Mouse (Mus musculus): ENCODE data around the gene Cep295. TPM values are rescaled to one million over a fixed set of nuclear protein-coding genes. Genes with fewer than 3 reads are reported as not detected.
"Not testable (repeated sequence)": the region's sequence is repeated elsewhere in the genome, so short reads cannot be mapped to it uniquely, and the experiment has no call there.

Gene Cep295
- 10 to 100 TPM; 10.1 TPM for total RNA-seq (2021)
- long read RNA-seq, experiment 1, partial matches to known transcripts = 1 of 3 reads
- long read RNA-seq, experiment 1, other reads (novel, unspliced or antisense) = 2 of 3 reads
- long read RNA-seq, experiment 2, partial matches to known transcripts = 0 of 1 reads
- long read RNA-seq, experiment 2, other reads (novel, unspliced or antisense) = 1 of 1 reads

DNA sequence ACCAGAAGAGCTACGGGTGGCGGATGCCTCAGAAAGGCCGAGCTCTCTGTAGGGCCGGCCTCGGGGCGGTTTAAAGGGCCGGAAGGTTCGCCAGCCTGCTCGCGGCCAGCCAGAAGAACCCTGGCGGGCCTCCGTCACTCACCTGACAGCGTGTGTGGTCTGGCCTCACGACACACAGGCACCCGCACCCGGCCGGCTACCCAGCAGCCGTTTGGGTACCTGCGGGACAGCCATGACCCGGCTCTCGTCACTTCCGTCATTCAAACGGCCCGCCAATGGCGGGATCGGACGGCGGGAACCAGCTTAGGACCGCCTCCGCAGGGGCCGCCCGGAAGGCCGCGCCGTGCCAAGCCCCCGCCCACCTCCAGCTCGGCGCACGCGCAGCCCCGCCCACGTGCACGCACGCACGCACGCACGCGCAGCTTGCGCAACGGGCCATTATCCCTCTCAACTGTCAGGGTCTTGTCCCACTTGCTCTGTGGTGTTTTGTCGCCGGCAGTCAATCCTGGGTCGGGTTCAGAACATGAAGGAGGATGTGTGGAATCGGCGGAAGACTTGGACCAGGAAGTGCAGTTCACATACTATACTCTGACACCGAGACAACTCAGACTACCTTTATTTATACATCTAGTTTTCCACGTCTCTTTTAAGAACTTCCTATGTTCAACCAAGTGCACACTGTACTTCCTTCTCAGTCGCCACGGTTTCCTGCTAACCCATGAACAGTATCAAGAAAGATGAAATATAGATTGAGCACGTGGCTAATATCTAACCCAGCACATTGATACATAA, at the start of gene Cep295:
Gene Cep295 (minus strand): TSS at position 305 of the 792 bp plus-strand sequence.
- DNase-seq = peak; percentile 99

GRCm38 (mm10) chr9:15397591-15397990, 40.0 kb upstream of the Cep295 start:
- DNase-seq = no peak

DNA sequence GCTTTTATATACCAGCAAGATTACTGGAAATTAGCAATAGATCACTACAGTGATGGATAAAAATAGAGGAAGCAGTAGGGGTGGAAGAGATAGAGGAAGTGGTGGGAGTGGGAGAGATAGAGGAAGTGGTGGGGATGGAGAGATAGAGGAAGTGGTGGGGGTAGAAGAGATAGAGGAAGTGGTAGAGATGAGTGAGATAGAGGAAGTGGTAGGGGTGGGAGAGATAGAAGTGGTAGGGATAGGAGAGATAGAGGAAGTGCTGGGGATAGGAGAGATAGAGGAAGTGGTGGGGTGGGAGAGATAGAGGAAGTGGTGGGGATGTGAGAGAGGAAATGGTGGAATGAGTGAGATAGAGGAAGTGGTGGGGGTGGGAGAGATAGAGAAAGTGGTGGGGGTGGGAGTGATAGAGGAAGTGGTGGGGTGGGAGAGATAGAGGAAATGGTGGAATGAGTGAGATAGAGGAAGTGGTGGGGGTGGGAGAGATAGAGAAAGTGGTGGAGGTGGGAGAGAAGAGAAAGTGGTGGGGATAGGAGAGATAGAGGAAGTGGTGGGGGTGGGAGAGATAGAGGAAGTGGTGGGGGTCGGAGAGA, 37.9 kb upstream of the Cep295 start:
- DNase-seq = no peak

GRCm38 (mm10) chr9:15387075-15387643, 29.6 kb upstream of the Cep295 start:
- no peak for DNase-seq

- no peak for DNase-seq
Observed at GRCm38 (mm10) chr9:15384266-15384665, 26.7 kb upstream of the Cep295 start.

- DNase-seq = no peak
Observed at GRCm38 (mm10) chr9:15366260-15366659, 8.7 kb upstream of the Cep295 start.

GRCm38 (mm10) chr9:15365856-15366255, 8.3 kb upstream of the Cep295 start:
- DNase-seq = no peak

DNA sequence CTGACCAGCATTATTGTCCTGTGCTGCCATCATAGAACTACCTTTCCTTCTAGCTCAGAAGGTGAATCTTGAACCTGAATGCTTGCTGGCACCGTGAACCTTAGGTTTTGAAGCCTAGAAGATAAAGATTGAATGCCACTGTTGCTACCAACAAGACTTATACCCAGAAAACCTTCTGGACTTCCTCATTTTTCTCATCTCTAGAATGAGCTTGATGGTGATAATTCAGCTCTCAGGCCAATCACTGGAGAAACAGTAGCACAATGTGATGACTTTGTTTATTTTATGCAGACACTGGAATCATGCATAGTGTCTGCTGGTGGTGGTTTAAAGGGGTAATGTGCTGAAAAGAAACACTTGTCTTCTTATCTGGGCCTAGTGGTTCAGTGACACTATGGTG, 7.3 kb upstream of the Cep295 start:
- DNase-seq = no peak

DNA sequence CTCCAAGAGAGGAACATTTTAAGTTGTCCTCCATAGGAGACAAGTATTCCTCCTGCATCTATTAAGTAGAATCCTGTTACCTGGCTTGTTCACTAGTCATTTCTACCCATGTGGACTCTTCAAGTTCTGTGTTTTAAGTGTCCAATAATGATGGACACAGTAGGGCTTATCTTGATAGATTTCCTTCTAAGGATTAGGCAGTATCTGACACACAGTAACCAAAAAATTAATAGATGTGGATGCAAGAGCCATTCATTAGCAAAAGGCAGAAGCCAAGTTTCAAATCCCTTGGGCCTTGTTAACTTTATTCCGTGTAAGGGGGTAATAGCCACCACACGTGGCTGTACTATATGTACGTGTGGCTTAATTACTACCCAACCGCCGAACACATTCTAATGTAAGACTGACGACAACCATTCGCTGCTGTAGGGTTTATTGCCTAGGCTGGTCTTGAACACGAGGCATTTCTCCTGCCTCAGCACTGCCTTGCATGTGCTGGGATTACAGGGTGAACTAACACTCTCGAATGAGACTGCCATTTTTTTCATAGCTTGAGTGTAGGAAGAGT, 588 bp downstream of the Cep295 start:
- no peak for DNase-seq

DNA sequence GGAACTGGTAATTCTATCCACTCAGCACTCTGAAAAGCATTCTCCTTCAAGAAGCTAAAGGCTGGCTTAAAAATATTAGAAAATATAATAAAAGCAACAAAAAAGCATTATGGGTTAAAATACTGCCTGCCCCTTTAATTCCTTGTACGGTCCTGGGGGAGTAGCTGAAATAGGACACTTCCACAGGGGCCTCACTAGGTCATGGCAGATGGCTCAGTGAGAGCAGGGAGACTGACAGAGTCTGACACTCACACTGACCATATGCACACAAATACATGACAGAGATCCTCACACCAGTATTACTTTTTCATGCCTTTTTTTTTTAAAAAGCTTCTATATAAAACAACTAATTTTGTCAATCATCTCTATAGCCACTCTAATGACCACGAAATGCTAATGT, 7.7 kb downstream of the Cep295 start:
- DNase-seq = no peak

DNA sequence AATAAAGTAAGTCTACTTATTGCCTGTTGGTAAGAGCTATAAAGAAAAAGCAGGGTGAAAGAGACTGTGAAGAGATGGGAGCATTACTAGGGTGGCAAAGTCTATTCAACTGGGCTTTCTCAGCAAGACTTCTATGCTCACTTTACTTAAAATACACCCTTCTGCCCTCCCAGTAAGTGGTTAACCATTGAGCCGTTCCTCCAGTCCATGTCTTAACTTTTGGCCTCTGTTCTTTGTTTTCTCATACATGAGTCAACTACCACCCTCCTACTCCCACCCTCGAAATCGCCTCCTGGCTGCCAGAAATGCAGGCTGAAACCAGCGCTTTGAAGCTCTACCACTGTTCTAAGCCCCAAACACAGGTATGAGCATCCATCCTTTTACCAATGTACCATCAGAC, 19.8 kb downstream of the Cep295 start:
- DNase-seq = no peak

DNA sequence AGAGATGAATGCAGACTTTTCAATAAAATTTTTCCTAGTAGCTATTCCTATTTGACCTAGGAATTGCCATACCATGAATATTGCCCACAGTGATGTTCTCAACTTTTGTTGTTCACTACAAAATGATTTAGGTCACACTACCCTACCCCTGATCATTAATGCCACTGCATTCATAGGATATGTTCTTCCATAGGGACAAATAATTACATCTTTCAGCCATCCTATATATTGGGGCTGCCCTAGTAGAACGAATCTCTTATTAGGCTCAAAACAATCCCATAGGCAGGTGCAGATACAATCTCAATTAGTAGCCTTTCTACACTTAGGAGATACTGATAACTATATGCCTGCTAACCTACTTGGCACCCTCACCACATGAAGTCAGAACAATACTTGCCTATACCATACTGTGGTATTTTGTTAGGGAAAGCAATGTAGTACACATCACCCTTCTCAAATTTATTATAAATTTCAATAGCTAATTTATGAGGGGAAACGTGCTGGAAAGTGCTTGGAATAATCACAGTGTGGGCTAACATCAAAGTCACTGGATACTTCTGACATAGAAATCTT, 39.3 kb downstream of the Cep295 start:
- DNase-seq = no peak

DNA sequence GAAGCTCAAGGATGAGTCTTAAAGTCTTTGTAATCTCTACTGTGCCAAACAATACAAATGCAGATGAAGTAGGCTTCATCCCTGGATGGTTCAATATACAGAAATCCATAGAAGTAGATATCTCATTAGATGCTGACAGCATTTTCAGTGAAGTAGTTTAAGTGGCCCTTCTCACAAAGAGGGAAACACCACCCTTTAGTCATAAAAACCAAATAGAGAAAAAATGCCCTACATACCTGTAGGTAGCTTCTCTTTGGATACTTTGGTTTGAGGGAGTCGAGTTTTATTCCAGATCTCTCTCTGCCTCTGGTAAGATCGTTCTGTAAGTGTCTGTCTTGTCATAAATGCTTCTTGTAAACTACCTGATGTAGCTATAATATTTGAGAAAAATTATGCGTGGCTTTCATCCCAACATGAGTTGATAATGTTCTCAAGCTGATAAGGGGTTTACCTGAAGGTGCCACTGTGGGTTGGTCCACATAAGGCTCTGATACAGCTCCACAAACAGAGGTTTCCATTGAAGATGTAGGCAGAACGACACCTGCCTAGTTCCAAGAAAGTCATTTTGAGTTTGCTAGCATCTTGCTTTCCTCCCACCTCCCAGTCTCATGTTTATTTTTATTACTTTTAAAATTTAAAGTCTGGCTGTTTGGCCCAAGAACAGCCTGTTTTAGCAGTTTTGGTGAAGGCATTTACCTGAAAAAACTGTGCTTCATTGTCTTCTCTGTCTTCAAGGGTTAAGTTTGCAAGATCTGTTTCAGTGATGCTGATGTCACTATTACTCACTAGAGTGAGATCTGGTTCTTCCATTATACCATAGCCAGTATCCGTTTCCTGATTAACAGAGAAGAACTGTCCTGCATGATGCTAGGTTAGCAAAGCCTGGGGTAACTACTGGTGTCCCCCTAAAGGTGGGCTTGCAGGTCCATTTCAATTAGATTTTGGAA, 40.1 kb downstream of the Cep295 start:
- no peak for DNase-seq

DNA sequence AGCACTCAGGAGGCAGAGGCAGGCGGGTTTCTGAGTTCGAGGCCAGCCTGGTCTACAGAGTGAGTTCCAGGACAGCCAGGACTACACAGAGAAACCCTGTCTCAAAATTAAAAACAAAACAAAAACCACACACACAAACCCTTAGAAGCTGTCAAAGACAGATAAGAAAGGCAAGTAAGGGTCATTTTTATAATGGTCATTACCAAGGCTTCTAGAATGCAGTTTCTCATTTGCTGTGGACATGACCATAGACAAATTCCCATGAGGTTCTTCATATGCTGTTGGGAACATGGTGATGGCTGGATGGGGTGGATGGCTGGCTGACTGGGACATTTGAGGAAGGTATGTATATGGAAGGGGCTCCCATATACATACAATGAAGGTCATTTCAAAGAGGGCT, 41.3 kb downstream of the Cep295 start:
- DNase-seq = not testable (repeated sequence)

DNA sequence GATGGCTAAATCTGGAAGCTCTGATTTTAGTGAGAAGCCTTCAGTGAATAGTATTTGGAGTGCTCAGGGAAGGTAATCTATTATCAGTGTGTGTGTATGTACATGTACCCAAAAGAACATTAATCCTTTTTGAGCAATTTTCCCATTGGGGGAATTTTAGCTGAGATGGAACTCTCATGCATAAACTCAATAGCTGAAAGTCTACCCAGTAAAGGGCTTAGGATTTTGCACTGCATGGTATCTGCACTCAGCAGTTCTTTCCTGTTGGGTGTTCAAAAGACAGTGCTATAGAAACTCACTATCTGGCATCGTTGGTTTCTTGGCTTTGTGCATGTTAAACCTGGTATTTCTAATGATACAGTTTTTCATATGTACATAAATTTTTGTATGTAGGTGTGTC, 43.0 kb downstream of the Cep295 start:
- no peak for DNase-seq

- DNase-seq = no peak
Observed at GRCm38 (mm10) chr9:15313633-15314032, 44.0 kb downstream of the Cep295 start.

DNA sequence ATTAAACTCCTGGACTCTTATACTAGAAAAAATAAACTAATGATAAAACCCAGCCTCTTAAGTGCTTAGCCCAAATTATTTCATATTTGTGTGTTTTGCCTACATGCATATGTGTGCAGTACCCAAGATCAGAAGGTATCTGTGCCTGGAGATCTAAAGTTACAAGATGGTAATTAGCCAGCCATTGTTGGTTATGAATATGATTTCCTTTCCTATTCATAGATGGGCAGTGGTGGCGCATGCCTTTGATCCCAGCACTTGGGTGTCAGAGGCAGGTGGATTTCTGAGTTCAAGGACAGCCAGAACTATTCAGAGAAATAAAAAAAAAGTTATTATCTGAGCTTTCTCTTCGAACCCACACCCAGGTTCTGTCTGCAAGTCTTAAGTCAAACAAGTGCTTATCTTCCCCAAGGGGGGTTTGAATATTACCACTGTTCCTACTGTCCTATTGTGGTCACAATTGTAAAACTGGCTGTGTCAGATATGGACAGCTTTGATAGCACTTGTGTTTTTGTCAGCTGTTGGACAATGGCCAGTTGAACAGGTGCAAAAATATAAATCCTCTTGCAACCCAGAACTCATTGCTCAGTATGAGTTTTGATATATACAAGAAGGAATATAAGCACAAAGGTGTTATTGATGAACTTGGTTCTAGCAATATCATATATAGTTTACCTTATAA, 45.4 kb downstream of the Cep295 start:
- no peak for DNase-seq

GRCm38 (mm10) chr9:15310179-15310578, 47.4 kb downstream of the Cep295 start:
- no peak for DNase-seq

DNA sequence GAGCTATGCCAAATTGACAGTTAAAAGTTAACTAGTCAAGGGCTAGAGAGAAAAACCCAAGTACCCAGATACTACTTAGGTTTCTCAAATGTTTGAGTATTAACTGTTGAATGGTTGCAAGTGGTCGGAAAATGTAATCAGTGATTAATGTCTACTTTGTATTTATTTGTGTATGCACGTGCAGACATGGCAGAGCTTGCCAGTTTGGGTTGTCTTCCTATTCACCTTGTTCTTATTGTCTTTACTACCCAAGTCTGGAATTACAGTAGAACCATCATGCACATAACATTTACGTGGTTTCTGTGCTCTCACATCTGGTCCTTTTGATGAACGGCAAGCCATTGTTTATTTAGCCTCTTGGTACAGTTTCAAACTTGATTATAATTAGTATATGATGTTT, 48.2 kb downstream of the Cep295 start:
- DNase-seq = no peak

GRCm38 (mm10) chr9:15308254-15308653, 49.3 kb downstream of the Cep295 start:
- DNase-seq = no peak

DNA sequence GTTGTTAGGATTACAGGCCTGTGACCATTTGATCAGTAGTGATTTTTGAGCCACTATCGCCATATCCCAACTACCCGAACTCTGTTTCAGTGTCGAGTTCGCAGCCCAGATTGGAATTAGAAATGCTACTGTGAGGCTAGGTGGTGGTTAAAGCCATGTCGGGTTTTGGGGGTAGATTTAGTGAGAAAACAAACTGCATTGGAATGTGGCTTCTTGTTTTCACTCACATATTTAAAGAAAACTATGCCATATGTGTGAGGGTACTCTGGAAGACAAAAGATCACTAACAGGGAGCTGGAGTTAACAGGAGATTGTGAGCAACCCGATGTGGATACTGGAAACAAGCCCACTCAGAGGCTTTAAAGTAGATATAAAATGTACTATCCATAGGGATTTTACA, 50.3 kb downstream of the Cep295 start:
- DNase-seq = no peak

Data from gastrocnemius, postnatal 10 days (tissue).